8 mouse cellular contexts compared by ENCODE assay signal in genomic region chr17:15467669-15468068, GRCm38 (mm10). TPM values are rescaled to one million over a fixed set of nuclear protein-coding genes. Genes with fewer than 3 reads are reported as not detected.
DNase-seq lines count a peak whose midpoint lies in the region; ATAC-seq lines count a peak whose summit lies in the region.

No protein-coding gene starts in this region.

- no peak overlapping the region for H3K4me2 ChIP-seq in forebrain, embryonic 15.5 days (replicated peaks)

- DNase-seq in R1 (ENCODE audit: low read depth, low spot score), result peak; percentile 80
- peak; percentile 34 for DNase-seq in cerebellum, adult 11 months
- DNase-seq in layer of hippocampus, postnatal 25 days (ENCODE audit: extremely low spot score in 1 of 2, low spot score in 1 of 2), result peak; percentile 58 to 82
- DNase-seq in right cerebral cortex, postnatal 14 days, result peak; percentile 80
- DNase-seq in urinary bladder, postnatal 4 days (ENCODE audit: low spot score in 2 of 2), result peak; percentile 38 to 71

- H3K27me3 ChIP-seq in forebrain, embryonic 15.5 days, result no peaks in the 10 kb centered on the region

- no peaks in the 10 kb centered on the region for H3K4me1 ChIP-seq in forebrain, embryonic 15.5 days

- 20% methylated on average over 5 of the region's 5 CpGs for WGBS in forebrain, embryonic 15.5 days

- H3K4me3 ChIP-seq in forebrain, embryonic 15.5 days, result no peak overlapping the region

- peaks cover 31% of the 10 kb centered on the region for H3K36me3 ChIP-seq in forebrain, embryonic 15.5 days

- H3K27ac ChIP-seq in forebrain, embryonic 15.5 days (replicated peaks), result no peak overlapping the region

- peak; percentile 72 for ATAC-seq in forebrain, embryonic 15.5 days (replicated peaks)
- peak; percentile 78 to 91 for ATAC-seq in hematopoietic stem cell, adult 5-6 weeks (replicated peaks in 1 of 2; ENCODE audit: insufficient read depth in 1 of 2, low FRiP score in 2 of 2, low TSS enrichment in 1 of 2, low read depth in 1 of 2, poor library complexity in 2 of 2, severe bottlenecking in 2 of 2)
- ATAC-seq in megakaryocyte, adult 5-6 weeks (ENCODE audit: poor library complexity, severe bottlenecking), result peak; percentile 93

- no peaks in the 10 kb centered on the region for H3K9me3 ChIP-seq in forebrain, embryonic 15.5 days

- H3K9ac ChIP-seq in forebrain, embryonic 15.5 days (replicated peaks), result no peak overlapping the region

RNA-seq across cellular contexts. Expression of gene Psmb1, which starts 31.9 kb away (rescaled TPM):
- 238 and 248 TPM in 2 replicates for polyA plus RNA-seq in forebrain, embryonic 15.5 days (2015; fragmentation: Nextera tagmentation; extraction: Ambion mirVana)
- total RNA-seq in hematopoietic stem cell, adult 5-6 weeks (2017), result 118 and 200 TPM in 2 replicates
- total RNA-seq in layer of hippocampus, postnatal 25 days (2021), result 100 to 1,000 TPM; 119 to 138 TPM
- 147 and 148 TPM in 2 replicates for total RNA-seq in megakaryocyte, adult 5-6 weeks (2015)
- 126 and 144 TPM in 2 replicates for total RNA-seq in megakaryocyte, adult 5-6 weeks (2017)

RNA-seq across cellular contexts. Expression of gene Tbp, which starts 32.0 kb away (rescaled TPM):
- 69.3 and 71.3 TPM in 2 replicates for polyA plus RNA-seq in forebrain, embryonic 15.5 days (2015; fragmentation: Nextera tagmentation; extraction: Ambion mirVana)
- total RNA-seq in hematopoietic stem cell, adult 5-6 weeks (2017), result 63.6 and 76.7 TPM in 2 replicates
- total RNA-seq in layer of hippocampus, postnatal 25 days (2021), result 10 to 100 TPM; 28.5 to 32.7 TPM
- total RNA-seq in megakaryocyte, adult 5-6 weeks (2015), result 65.2 and 68.3 TPM in 2 replicates
- total RNA-seq in megakaryocyte, adult 5-6 weeks (2017), result 42.1 and 50.2 TPM in 2 replicates

RNA-seq across cellular contexts. Expression of gene Pdcd2, which starts 59.4 kb away (rescaled TPM):
- polyA plus RNA-seq in forebrain, embryonic 15.5 days (2015; fragmentation: Nextera tagmentation; extraction: Ambion mirVana), result 60.0 and 64.7 TPM in 2 replicates
- 89.3 and 109 TPM in 2 replicates for total RNA-seq in hematopoietic stem cell, adult 5-6 weeks (2017)
- total RNA-seq in layer of hippocampus, postnatal 25 days (2021), result 10 to 100 TPM; 19.9 to 20.0 TPM
- 33.8 and 35.0 TPM in 2 replicates for total RNA-seq in megakaryocyte, adult 5-6 weeks (2015)
- total RNA-seq in megakaryocyte, adult 5-6 weeks (2017), result 30.7 and 48.8 TPM in 2 replicates
